Mouse (Mus musculus): ENCODE measurements around the gene Cdh20. TPM values are rescaled to one million over a fixed set of nuclear protein-coding genes. Genes with fewer than 3 reads are reported as not detected.

Cdh20 gene
- polyA plus RNA-seq, 1 experiment from 2014 or later, result 1.7 TPM

DNA sequence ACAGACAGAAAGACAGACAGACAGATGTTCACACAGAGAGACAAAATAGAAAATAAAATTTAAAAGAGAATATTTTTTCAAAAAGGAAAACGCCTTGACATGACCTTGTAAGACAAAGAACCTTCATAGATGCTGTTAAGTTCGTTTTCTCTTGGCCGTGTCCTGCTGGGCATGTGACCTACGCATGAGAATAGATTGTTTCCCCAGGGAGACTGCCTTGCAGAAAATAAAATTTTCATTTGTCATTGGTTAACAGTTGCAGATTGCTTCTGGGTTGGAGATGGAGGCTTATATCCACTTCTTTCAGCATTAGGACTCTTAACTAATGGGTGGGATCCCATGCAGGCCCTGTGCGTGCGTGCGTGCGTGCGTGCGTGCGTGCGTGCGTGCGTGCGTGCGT is 219.2 kb downstream of the Cdh20 start:
- ATAC-seq (replicated peaks; ENCODE audit: extremely low read depth, insufficient read depth, low FRiP score), result no peak
- H3K27ac ChIP-seq (ENCODE audit: low read length), result no peak overlapping the region
- H3K4me1 ChIP-seq (ENCODE audit: control insufficient read depth, insufficient read depth, low read length), result no peaks in the 10 kb centered on the region
- H3K27me3 ChIP-seq (ENCODE audit: control insufficient read depth, insufficient read depth, low read length), result no peaks in the 10 kb centered on the region
- no peak overlapping the region for H3K9ac ChIP-seq (ENCODE audit: low read length)
- no peak overlapping the region for H3K4me3 ChIP-seq (ENCODE audit: low read length)
- no peaks in the 10 kb centered on the region for H3K9me3 ChIP-seq (replicated peaks; ENCODE audit: control insufficient read depth, low read length)
- H3K36me3 ChIP-seq (ENCODE audit: control insufficient read depth, insufficient read depth), result no peaks in the 10 kb centered on the region
- H3K4me2 ChIP-seq (ENCODE audit: low read depth, low read length), result no peak overlapping the region
- 92% methylated on average over 16 of the region's 16 CpGs for WGBS

DNA sequence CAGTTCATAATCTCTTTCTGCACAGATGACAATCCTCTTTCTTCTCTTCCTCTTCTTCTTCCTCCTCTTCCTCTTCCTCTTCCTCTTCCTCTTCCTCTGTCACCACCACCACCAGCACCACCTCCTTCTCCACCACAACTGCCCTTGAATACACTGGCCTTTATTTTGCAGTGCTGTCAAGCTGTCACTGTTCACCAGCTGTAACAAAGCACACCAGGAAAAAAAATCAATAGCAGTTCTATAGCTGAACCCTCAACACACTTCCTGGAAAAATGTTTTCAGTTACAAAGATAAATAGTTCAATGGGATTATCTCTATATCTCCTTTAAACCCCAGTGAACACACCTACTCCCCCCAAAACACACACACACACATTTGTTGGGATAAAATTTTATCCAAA is 224.1 kb downstream of the Cdh20 start:
- Histone ChIP-seq H3K9ac (ENCODE audit: low read length) (no peak overlapping the region), H3K27ac (ENCODE audit: low read length) (no peak overlapping the region)
- ATAC-seq (replicated peaks; ENCODE audit: extremely low read depth, insufficient read depth, low FRiP score), result no peak

DNA sequence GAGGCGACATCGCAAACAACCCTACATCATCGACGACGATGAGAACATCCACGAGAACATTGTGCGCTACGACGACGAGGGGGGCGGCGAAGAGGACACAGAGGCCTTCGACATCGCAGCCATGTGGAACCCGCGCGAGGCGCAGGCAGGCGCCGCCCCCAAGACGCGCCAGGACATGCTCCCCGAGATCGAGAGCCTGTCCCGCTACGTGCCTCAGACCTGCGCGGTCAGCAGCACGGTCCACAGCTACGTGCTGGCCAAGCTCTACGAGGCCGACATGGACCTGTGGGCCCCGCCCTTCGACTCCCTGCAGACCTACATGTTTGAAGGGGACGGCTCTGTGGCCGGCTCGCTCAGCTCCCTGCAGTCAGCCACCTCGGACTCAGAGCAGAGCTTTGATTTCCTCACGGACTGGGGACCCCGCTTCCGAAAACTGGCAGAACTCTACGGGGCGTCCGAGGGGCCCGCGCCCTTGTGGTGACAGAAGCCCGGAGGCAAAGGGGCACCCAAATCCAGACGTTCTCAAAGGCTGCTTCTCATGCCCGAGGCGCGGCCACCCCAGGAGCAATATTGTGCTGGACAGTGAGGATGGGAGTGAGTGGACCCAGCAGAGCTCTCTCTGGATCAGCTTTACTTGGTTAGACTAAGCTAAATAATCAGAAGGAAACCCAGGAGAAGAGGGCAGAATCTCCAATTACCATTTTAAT is 225.7 kb downstream of the Cdh20 start:
- Histone ChIP-seq H3K4me1 (ENCODE audit: control insufficient read depth, insufficient read depth, low read length) (no peaks in the 10 kb centered on the region), H3K9ac (ENCODE audit: low read length) (peak overlapping the region; percentile 45), H3K27me3 (ENCODE audit: control insufficient read depth, insufficient read depth, low read length) (0 out of 2 replicates have a peak, but pooled peaks cover 3% of the 10 kb centered on the region), H3K27ac (ENCODE audit: low read length) (no peak overlapping the region), H3K4me2 (ENCODE audit: low read depth, low read length) (peak overlapping the region; percentile 80), H3K36me3 (ENCODE audit: control insufficient read depth, insufficient read depth) (no peaks in the 10 kb centered on the region), H3K4me3 (ENCODE audit: low read length) (peak overlapping the region; percentile 54), H3K9me3 (replicated peaks; ENCODE audit: control insufficient read depth, low read length) (no peaks in the 10 kb centered on the region)
- WGBS, result 11% methylated on average over 51 of the region's 51 CpGs
- ATAC-seq (replicated peaks; ENCODE audit: extremely low read depth, insufficient read depth, low FRiP score), result peak; percentile 79

More for the DNA sequence above, 224.1 kb downstream of the Cdh20 start:
- H3K4me1 ChIP-seq (ENCODE audit: control insufficient read depth, insufficient read depth, low read length), result no peaks in the 10 kb centered on the region
- H3K27me3 ChIP-seq (ENCODE audit: control insufficient read depth, insufficient read depth, low read length), result 0 out of 2 replicates have a peak, but pooled peaks cover 3% of the 10 kb centered on the region
- H3K36me3 ChIP-seq (ENCODE audit: control insufficient read depth, insufficient read depth), result no peaks in the 10 kb centered on the region
- no peaks in the 10 kb centered on the region for H3K9me3 ChIP-seq (replicated peaks; ENCODE audit: control insufficient read depth, low read length)
- no peak overlapping the region for H3K4me2 ChIP-seq (ENCODE audit: low read depth, low read length)
- no peak overlapping the region for H3K4me3 ChIP-seq (ENCODE audit: low read length)

DNA sequence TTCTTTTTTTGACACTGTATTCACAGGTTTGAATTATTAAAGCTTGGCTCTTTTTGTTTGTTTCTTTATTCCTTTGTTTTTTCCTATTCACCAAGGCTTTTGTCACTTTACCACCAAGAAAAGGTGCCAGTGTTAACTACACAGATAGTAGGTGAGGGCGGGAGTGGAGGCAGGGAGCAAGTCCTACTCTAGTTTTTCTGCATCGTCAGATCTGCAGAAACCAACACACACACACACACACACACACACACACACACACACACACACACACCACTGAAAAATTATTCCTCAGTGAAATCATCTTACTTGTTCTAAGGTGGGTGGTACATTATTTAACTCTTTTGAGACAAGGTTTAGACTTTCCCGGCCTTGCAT is 226.3 kb downstream of the Cdh20 start:
- WGBS, result 78% methylated on average over 3 of the region's 3 CpGs
- H3K9ac ChIP-seq (ENCODE audit: low read length), result no peak overlapping the region

DNA sequence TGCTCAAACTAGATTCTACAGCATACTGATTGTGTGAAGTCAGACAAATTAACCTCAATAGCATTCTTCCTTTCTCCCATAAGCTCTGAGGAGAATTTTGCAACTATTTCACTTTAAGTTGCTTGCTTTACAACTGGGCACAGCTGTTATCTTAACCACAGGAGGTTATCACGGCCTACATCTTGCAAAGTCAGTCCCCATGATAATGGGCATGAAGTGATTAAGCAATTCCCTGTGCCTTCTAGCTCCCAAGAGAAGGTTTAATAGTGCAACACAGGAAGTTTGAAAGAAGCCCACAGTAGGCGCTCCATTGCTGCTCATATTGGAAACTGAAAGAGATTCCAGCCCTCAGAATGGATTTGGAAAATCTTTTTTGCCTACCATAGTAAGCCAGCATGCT is 229.5 kb downstream of the Cdh20 start:
- no peaks in the 10 kb centered on the region for H3K4me1 ChIP-seq (ENCODE audit: control insufficient read depth, insufficient read depth, low read length)
- no peaks in the 10 kb centered on the region for H3K36me3 ChIP-seq (ENCODE audit: control insufficient read depth, insufficient read depth)
- no peak overlapping the region for H3K27ac ChIP-seq (ENCODE audit: low read length)
- no peak for ATAC-seq (replicated peaks; ENCODE audit: extremely low read depth, insufficient read depth, low FRiP score)
- no peaks in the 10 kb centered on the region for H3K9me3 ChIP-seq (replicated peaks; ENCODE audit: control insufficient read depth, low read length)
- no peak overlapping the region for H3K4me3 ChIP-seq (ENCODE audit: low read length)
- 0 out of 2 replicates have a peak, but pooled peaks cover 3% of the 10 kb centered on the region for H3K27me3 ChIP-seq (ENCODE audit: control insufficient read depth, insufficient read depth, low read length)
- H3K4me2 ChIP-seq (ENCODE audit: low read depth, low read length), result no peak overlapping the region
- H3K9ac ChIP-seq (ENCODE audit: low read length), result no peak overlapping the region
- 56% methylated on average over 2 of the region's 2 CpGs for WGBS

More for the DNA sequence above, 226.3 kb downstream of the Cdh20 start:
- H3K4me2 ChIP-seq (ENCODE audit: low read depth, low read length), result peak overlapping the region; percentile 80
- no peaks in the 10 kb centered on the region for H3K4me1 ChIP-seq (ENCODE audit: control insufficient read depth, insufficient read depth, low read length)
- no peak overlapping the region for H3K27ac ChIP-seq (ENCODE audit: low read length)
- H3K27me3 ChIP-seq (ENCODE audit: control insufficient read depth, insufficient read depth, low read length), result 0 out of 2 replicates have a peak, but pooled peaks cover 3% of the 10 kb centered on the region
- no peaks in the 10 kb centered on the region for H3K9me3 ChIP-seq (replicated peaks; ENCODE audit: control insufficient read depth, low read length)
- no peak overlapping the region; the same call in 1 of the 2 replicates for H3K4me3 ChIP-seq (ENCODE audit: low read length)
- no peak for ATAC-seq (replicated peaks; ENCODE audit: extremely low read depth, insufficient read depth, low FRiP score)
- no peaks in the 10 kb centered on the region for H3K36me3 ChIP-seq (ENCODE audit: control insufficient read depth, insufficient read depth)

DNA sequence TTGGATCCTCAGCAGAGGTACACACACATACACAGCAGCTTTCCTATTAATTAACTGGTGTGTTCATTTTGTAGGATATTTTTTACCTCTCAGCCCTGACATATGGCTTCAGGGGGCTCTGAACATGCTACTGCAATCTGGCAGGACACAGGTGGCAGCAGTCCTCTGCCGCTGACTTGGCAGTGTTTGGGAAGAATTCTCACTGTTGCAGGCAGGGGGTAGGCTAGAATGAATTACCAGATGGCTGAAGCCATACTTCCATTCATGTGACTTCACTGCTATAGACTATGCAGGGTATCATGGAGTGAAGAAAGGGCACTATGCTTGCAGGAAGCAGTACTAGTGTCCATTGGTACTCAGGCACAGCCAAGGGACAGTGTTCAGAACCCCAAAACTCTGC is 233.8 kb downstream of the Cdh20 start:
- Histone ChIP-seq H3K9ac (ENCODE audit: low read length) (no peak overlapping the region), H3K4me2 (ENCODE audit: low read depth, low read length) (no peak overlapping the region), H3K4me3 (ENCODE audit: low read length) (no peak overlapping the region), H3K27me3 (ENCODE audit: control insufficient read depth, insufficient read depth, low read length) (no peaks in the 10 kb centered on the region), H3K4me1 (ENCODE audit: control insufficient read depth, insufficient read depth, low read length) (no peaks in the 10 kb centered on the region), H3K36me3 (ENCODE audit: control insufficient read depth, insufficient read depth) (no peaks in the 10 kb centered on the region), H3K27ac (ENCODE audit: low read length) (no peak overlapping the region), H3K9me3 (replicated peaks; ENCODE audit: control insufficient read depth, low read length) (no peaks in the 10 kb centered on the region)
- 70% methylated on average over 1 of the region's 1 CpGs for WGBS
- no peak for ATAC-seq (replicated peaks; ENCODE audit: extremely low read depth, insufficient read depth, low FRiP score)

DNA sequence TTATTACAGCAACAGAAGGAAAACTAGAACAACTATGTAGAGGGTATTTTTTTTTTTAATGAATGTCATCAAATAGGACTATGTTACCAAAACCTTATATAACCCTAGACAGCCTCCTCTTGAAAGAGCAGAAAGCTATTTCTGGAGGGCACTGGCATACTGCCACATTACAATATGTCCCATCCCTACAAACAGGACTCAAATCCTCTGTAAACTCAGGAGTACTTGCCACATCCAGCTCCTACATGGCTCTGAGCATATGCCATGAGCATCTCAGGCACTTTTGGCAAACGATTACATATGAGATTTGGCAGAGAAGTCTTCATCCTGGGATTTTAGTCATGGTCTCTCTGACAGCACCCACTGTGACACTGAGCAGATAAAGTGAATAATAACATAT is 235.5 kb downstream of the Cdh20 start:
- Histone ChIP-seq H3K27ac (ENCODE audit: low read length) (no peak overlapping the region), H3K27me3 (ENCODE audit: control insufficient read depth, insufficient read depth, low read length) (no peaks in the 10 kb centered on the region), H3K4me2 (ENCODE audit: low read depth, low read length) (no peak overlapping the region), H3K4me1 (ENCODE audit: control insufficient read depth, insufficient read depth, low read length) (no peaks in the 10 kb centered on the region), H3K4me3 (ENCODE audit: low read length) (no peak overlapping the region), H3K36me3 (ENCODE audit: control insufficient read depth, insufficient read depth) (no peaks in the 10 kb centered on the region), H3K9me3 (replicated peaks; ENCODE audit: control insufficient read depth, low read length) (no peaks in the 10 kb centered on the region), H3K9ac (ENCODE audit: low read length) (no peak overlapping the region)
- no peak for ATAC-seq (replicated peaks; ENCODE audit: extremely low read depth, insufficient read depth, low FRiP score)
- 69% methylated on average over 1 of the region's 1 CpGs for WGBS

DNA sequence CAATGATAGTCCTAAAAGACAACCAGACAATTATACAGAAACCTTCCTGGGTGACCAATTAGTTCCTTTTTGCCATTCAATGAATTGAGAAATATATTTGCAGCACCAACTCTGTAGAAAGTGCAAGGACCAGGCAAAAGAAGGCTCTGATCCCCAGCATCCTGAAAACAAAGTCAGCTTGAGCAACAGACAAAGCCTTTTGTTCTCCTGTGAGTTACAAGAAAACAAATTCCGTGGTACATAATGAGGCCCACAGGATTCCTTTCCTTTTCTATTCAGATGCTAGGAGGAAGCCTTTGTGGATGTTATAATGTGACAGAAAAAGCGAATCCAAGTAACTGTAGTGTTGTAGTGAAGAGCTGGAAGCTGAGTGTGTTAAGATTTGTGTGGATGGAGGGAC is 244.3 kb downstream of the Cdh20 start:
- ATAC-seq (replicated peaks; ENCODE audit: extremely low read depth, insufficient read depth, low FRiP score), result no peak
- Histone ChIP-seq H3K4me2 (ENCODE audit: low read depth, low read length) (no peak overlapping the region), H3K4me3 (ENCODE audit: low read length) (no peak overlapping the region), H3K9me3 (replicated peaks; ENCODE audit: control insufficient read depth, low read length) (no peaks in the 10 kb centered on the region), H3K36me3 (ENCODE audit: control insufficient read depth, insufficient read depth) (no peaks in the 10 kb centered on the region), H3K4me1 (ENCODE audit: control insufficient read depth, insufficient read depth, low read length) (no peaks in the 10 kb centered on the region), H3K27me3 (ENCODE audit: control insufficient read depth, insufficient read depth, low read length) (no peaks in the 10 kb centered on the region), H3K9ac (ENCODE audit: low read length) (no peak overlapping the region), H3K27ac (ENCODE audit: low read length) (no peak overlapping the region)
- 32% methylated on average over 2 of the region's 2 CpGs for WGBS

DNA sequence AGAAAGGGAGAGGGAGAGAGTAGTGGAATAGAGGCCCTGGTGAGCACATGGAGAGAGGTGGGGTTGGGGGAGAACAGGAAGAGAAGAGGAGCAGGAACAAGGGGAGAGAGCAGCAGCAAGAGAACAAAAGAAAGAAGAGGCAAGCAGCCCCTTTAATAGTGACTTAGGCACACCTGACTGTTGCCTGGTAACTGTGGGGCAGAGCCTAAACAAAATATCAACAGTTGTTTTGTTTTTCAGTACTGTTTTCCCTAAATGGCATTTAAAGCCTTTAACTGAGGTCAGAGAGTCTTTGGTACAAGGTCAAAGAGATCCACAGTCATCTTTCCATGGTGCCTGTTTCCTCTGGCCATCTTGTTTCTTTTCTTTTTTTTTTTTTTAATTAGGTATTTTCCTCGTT is 245.0 kb downstream of the Cdh20 start:
- H3K4me2 ChIP-seq (ENCODE audit: low read depth, low read length), result no peak overlapping the region
- no peak for ATAC-seq (replicated peaks; ENCODE audit: extremely low read depth, insufficient read depth, low FRiP score)
- no peak overlapping the region for H3K9ac ChIP-seq (ENCODE audit: low read length)
- no peaks in the 10 kb centered on the region for H3K4me1 ChIP-seq (ENCODE audit: control insufficient read depth, insufficient read depth, low read length)
- H3K36me3 ChIP-seq (ENCODE audit: control insufficient read depth, insufficient read depth), result no peaks in the 10 kb centered on the region
- H3K9me3 ChIP-seq (replicated peaks; ENCODE audit: control insufficient read depth, low read length), result no peaks in the 10 kb centered on the region
- no peak overlapping the region for H3K4me3 ChIP-seq (ENCODE audit: low read length)
- H3K27ac ChIP-seq (ENCODE audit: low read length), result no peak overlapping the region
- WGBS, result 36% methylated on average over 1 of the region's 1 CpGs
- no peaks in the 10 kb centered on the region for H3K27me3 ChIP-seq (ENCODE audit: control insufficient read depth, insufficient read depth, low read length)
